Mouse (Mus musculus): ENCODE data around the gene Krtap4-1.
"Not testable (repeated sequence)": the region's sequence is repeated elsewhere in the genome, so short reads cannot be mapped to it uniquely, and the experiment has no call there.

Gene Krtap4-1

GRCm38 (mm10) chr11:99628138-99628537, at the start of gene Krtap4-1:
Krtap4-1 (minus strand) TSS chr11:99628238.
- DNase-seq (ENCODE audit: low spot score in 2 of 2), result no peak

- DNase-seq (ENCODE audit: low spot score in 2 of 2), result no peak
Measured at GRCm38 (mm10) chr11:99665860-99666259, 37.8 kb upstream of the Krtap4-1 start, which contains the start of gene Krtap4-6. Krtap4-6 (minus strand) TSS chr11:99665960.

- DNase-seq (ENCODE audit: low spot score in 2 of 2), result no peak
Measured at GRCm38 (mm10) chr11:99662802-99663201, 34.8 kb upstream of the Krtap4-1 start.

- no peak for DNase-seq (ENCODE audit: low spot score in 2 of 2)
Measured at GRCm38 (mm10) chr11:99659256-99659655, 31.2 kb upstream of the Krtap4-1 start.

- DNase-seq (ENCODE audit: low spot score in 2 of 2), result not testable (repeated sequence)
Measured at GRCm38 (mm10) chr11:99658467-99659010, 30.5 kb upstream of the Krtap4-1 start, which contains the start of gene Gm11563. Gm11563 (minus strand) TSS chr11:99658960.

- DNase-seq (ENCODE audit: low spot score in 2 of 2), result no peak
Measured at GRCm38 (mm10) chr11:99657051-99657450, 29.0 kb upstream of the Krtap4-1 start.

- no peak for DNase-seq (ENCODE audit: low spot score in 2 of 2)
Measured at GRCm38 (mm10) chr11:99650136-99650535, 22.1 kb upstream of the Krtap4-1 start, which contains the start of gene Gm11555. Gm11555 (minus strand) TSS chr11:99650236.

GRCm38 (mm10) chr11:99646444-99646843, 18.4 kb upstream of the Krtap4-1 start:
- no peak for DNase-seq (ENCODE audit: low spot score in 2 of 2)

- no peak for DNase-seq (ENCODE audit: low spot score in 2 of 2)
Measured at GRCm38 (mm10) chr11:99644351-99644750, 16.3 kb upstream of the Krtap4-1 start.

- not testable (repeated sequence) for DNase-seq (ENCODE audit: low spot score in 2 of 2)
Measured at GRCm38 (mm10) chr11:99643635-99644139, 15.6 kb upstream of the Krtap4-1 start, which contains the start of gene Krtap4-7. Krtap4-7 (minus strand) TSS chr11:99644089.

GRCm38 (mm10) chr11:99640926-99641325, 12.9 kb upstream of the Krtap4-1 start:
- DNase-seq (ENCODE audit: low spot score in 2 of 2), result no peak

GRCm38 (mm10) chr11:99637086-99637485, 9.0 kb upstream of the Krtap4-1 start:
- DNase-seq (ENCODE audit: low spot score in 2 of 2), result no peak

- no peak for DNase-seq (ENCODE audit: low spot score in 2 of 2)
Measured at GRCm38 (mm10) chr11:99634653-99635134, 6.7 kb upstream of the Krtap4-1 start, which contains the start of gene Krtap4-2. Krtap4-2 (minus strand) TSS chr11:99635084.

- no peak for DNase-seq (ENCODE audit: low spot score in 2 of 2)
Measured at GRCm38 (mm10) chr11:99633293-99633692, 5.3 kb upstream of the Krtap4-1 start.

- no peak for DNase-seq (ENCODE audit: low spot score in 2 of 2)
Measured at GRCm38 (mm10) chr11:99630890-99631289, 2.9 kb upstream of the Krtap4-1 start.

- DNase-seq (ENCODE audit: low spot score in 2 of 2), result no peak
Measured at GRCm38 (mm10) chr11:99620335-99620734, 7.7 kb downstream of the Krtap4-1 start, which contains the start of gene Gm11562. Gm11562 (minus strand) TSS chr11:99620435.

- DNase-seq (ENCODE audit: low spot score in 2 of 2), result no peak
Measured at GRCm38 (mm10) chr11:99614796-99615363, 13.2 kb downstream of the Krtap4-1 start, which contains the start of gene Krtap2-4. Krtap2-4 (minus strand) TSS chr11:99614846.

- not testable (repeated sequence) for DNase-seq (ENCODE audit: low spot score in 2 of 2)
Measured at GRCm38 (mm10) chr11:99610089-99610488, 17.9 kb downstream of the Krtap4-1 start, which contains the start of gene Gm11937. Gm11937 (minus strand) TSS chr11:99610189.

GRCm38 (mm10) chr11:99609126-99609525, 18.9 kb downstream of the Krtap4-1 start:
- DNase-seq (ENCODE audit: low spot score in 2 of 2), result no peak

GRCm38 (mm10) chr11:99603208-99603607, 24.8 kb downstream of the Krtap4-1 start, which contains the start of gene Gm11938:
Gm11938 (minus strand) TSS chr11:99603308.
- DNase-seq (ENCODE audit: low spot score in 2 of 2), result not testable (repeated sequence)

- not testable (repeated sequence) for DNase-seq (ENCODE audit: low spot score in 2 of 2)
Measured at GRCm38 (mm10) chr11:99597742-99598141, 30.3 kb downstream of the Krtap4-1 start, which contains the start of gene Krtap9-3. Krtap9-3 (minus strand) TSS chr11:99598105.

- DNase-seq (ENCODE audit: low spot score in 2 of 2), result no peak
Measured at GRCm38 (mm10) chr11:99590981-99591380, 37.1 kb downstream of the Krtap4-1 start, which contains the start of gene Krtap1-3. Krtap1-3 (minus strand) TSS chr11:99591339.

Data from spleen, postnatal 36 days (tissue).